Comparison of ENCODE assay signal across 10 mouse cellular contexts in the genomic region with DNA sequence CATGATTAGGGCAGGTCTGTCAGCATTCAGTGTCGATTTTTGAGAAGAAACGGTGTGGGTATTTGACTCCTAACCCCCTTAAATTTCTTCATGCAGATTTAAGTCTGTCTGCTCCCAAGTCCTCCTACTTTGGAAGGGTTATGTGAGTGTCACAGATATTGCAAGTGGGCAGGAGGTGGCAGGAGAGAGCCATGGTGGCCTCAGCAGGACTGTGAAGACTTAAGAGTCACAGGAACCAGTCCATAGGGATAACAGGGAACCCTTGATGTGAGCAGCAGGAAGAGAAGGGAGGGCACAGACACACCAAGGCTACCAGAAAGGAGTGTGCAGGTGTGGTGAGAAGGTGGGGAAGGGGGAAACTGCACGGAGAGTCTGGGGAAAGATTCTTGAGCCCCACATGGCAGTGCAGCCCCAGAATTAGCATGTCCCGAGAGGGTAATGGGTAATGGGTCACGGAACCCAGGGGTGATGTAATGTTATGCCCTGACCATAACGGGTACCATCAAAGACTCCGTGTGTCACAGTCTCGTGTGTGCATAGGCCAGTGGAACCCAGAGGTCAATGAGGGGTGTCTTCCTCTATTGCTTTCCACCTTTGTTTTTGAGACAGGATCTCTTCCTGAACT.
A peak's percentile ranks its signal among the peaks of the same experiment; 100 is the strongest.
DNase-seq lines count a peak whose midpoint lies in the region; ATAC-seq and TF ChIP-seq lines count a peak whose summit lies in the region.
"Had no signal": no experiment of that assay in that cellular context is flagged by ENCODE, and none has a peak within 500 bp of the region (broad histone marks: within the 10 kb centered on the region; RNA-seq: fewer than 3 reads in every experiment).

No protein-coding gene starts in this region.

- no peak for ATAC-seq in liver, postnatal 0 days

- H3K4me1 ChIP-seq in liver, postnatal 0 days (ENCODE audit: insufficient read depth), result no peaks in the 10 kb centered on the region

- no peaks in the 10 kb centered on the region for H3K36me3 ChIP-seq in liver, postnatal 0 days (replicated peaks; ENCODE audit: insufficient read depth, low read length)
- H3K36me3 ChIP-seq: embryonic facial prominence, embryonic 13.5 days; neural tube, embryonic 12.5 days had no signal

- H3K9me3 ChIP-seq in liver, postnatal 0 days (ENCODE audit: low read length), result no peaks in the 10 kb centered on the region
- H3K9me3 ChIP-seq: embryonic facial prominence, embryonic 13.5 days; neural tube, embryonic 12.5 days had no signal

- H3K27me3 ChIP-seq in liver, postnatal 0 days (ENCODE audit: insufficient read depth, low read length), result no peaks in the 10 kb centered on the region
- H3K27me3 ChIP-seq: neural tube, embryonic 12.5 days had no signal

- TF ChIP-seq EP300 in liver, postnatal 0 days (IDR thresholded peaks at IDR 0.05; ENCODE audit: low read depth), result no peak

- H3K4me3 ChIP-seq in liver, postnatal 0 days (ENCODE audit: low read depth, low read length), result no peak overlapping the region
- H3K4me3 ChIP-seq: embryonic facial prominence, embryonic 13.5 days; neural tube, embryonic 12.5 days had no signal

- no peak overlapping the region for H3K4me2 ChIP-seq in liver, postnatal 0 days (ENCODE audit: low read depth, low read length)
- H3K4me2 ChIP-seq: embryonic facial prominence, embryonic 13.5 days; neural tube, embryonic 12.5 days had no signal

- H3K9ac ChIP-seq in liver, postnatal 0 days (replicated peaks), result no peak overlapping the region
- H3K9ac ChIP-seq: embryonic facial prominence, embryonic 13.5 days; neural tube, embryonic 12.5 days had no signal

- peak; percentile 75 for DNase-seq in urinary bladder, postnatal 14 days (ENCODE audit: low spot score)
- no peak for DNase-seq in urinary bladder, postnatal 25 days (ENCODE audit: low spot score)
- DNase-seq in cerebellum, postnatal 10 days, result peak; percentile 80 to 81
- DNase-seq in frontal cortex, postnatal 25 days (ENCODE audit: low spot score in 2 of 2), result peak; percentile 23 to 49
- DNase-seq in kidney, postnatal 10 days, result peak; percentile 86
- DNase-seq in liver, postnatal 0 days, result peak; percentile 59
- peak; percentile 49 for DNase-seq in ovary, postnatal 14 days (ENCODE audit: low spot score)
- no peak for DNase-seq in yolk sac, embryonic 10.5 days (ENCODE audit: low spot score)

- TF ChIP-seq CTCF in liver, postnatal 0 days (IDR thresholded peaks at IDR 0.05; ENCODE audit: low read depth), result peak; percentile 82

- no peak overlapping the region for H3K27ac ChIP-seq in liver, postnatal 0 days (ENCODE audit: low read depth)
- H3K27ac ChIP-seq: embryonic facial prominence, embryonic 13.5 days; neural tube, embryonic 12.5 days had no signal

- WGBS in liver, postnatal 0 days (ENCODE audit: insufficient replicate concordance), result 40% methylated on average over 8 of the region's 8 CpGs

Comparison
In these comparisons a context has a peak if more than half of its experiments do, and no peak if none do; other contexts are left out.
1. DNase-seq: peak in urinary bladder, postnatal 14 days (single experiment), cerebellum, postnatal 10 days (2 of 2), frontal cortex, postnatal 25 days (2 of 2), kidney, postnatal 10 days (single experiment), liver, postnatal 0 days (single experiment) and ovary, postnatal 14 days (single experiment); none in urinary bladder, postnatal 25 days (single experiment) and yolk sac, embryonic 10.5 days (single experiment).